Mouse (Mus musculus) ES-E14 (cell line): ENCODE data around the gene Fam189a2. TPM values are rescaled to one million over a fixed set of nuclear protein-coding genes. Genes with fewer than 3 reads are reported as not detected.

ENCODE experiments used
- DNase-seq: peaks from one replicate; pipeline ENCODE4 v3.0.0-alpha.2; 2013; ENCODE audit warnings: low read depth, low spot score
- H3K27ac ChIP-seq: 2 replicates; pipeline ENCODE4 v1.5.1; 2012; ENCODE audit warnings: low read depth, mild to moderate bottlenecking, low read length, moderate library complexity, mixed read lengths; ENCODE audit not compliant: poor library complexity, insufficient read depth, severe bottlenecking
- H3K36me3 ChIP-seq: 2 replicates; pipeline ENCODE4 v1.6.1; 2012; ENCODE audit warnings: mild to moderate bottlenecking, low read length, moderate library complexity, mixed read lengths; ENCODE audit not compliant: control insufficient read depth, poor library complexity, insufficient read depth, severe bottlenecking
- H3K4me1 ChIP-seq, 2 experiments: fragments of 150-350 bp in 1 of 2; sonication (generic) in 1 of 2; 2 replicates each; pipeline ENCODE4 v1.6.1; 2012; ENCODE audit warnings: low read length in 2 of 2, mild to moderate bottlenecking in 1 of 2, mixed read lengths in 1 of 2; ENCODE audit not compliant: control insufficient read depth in 2 of 2, insufficient read depth in 2 of 2, poor library complexity in 1 of 2
- H3K4me3 ChIP-seq, 2 experiments: fragments of 150-350 bp in 1 of 2; sonication (generic) in 1 of 2; 2 replicates each; pipeline ENCODE4 v1.5.1; 2012; ENCODE audit warnings: low read length in 2 of 2, low read depth in 1 of 2, mild to moderate bottlenecking in 1 of 2, mixed read lengths in 1 of 2; ENCODE audit not compliant: insufficient read depth in 1 of 2, poor library complexity in 1 of 2, severe bottlenecking in 1 of 2
- H3K9ac ChIP-seq: 2 replicates; pipeline ENCODE4 v1.6.1; 2012; ENCODE audit warnings: low read depth, mild to moderate bottlenecking, low read length, mixed read lengths; ENCODE audit not compliant: poor library complexity, insufficient read depth, severe bottlenecking
- H3K9me3 ChIP-seq: fragments of 150-350 bp; sonication (generic); 2 replicates; pipeline ENCODE4 v1.6.1; 2012; ENCODE audit warnings: low read depth, mild to moderate bottlenecking, low read length; ENCODE audit not compliant: control insufficient read depth, insufficient read depth
- CHD2 ChIP-seq: IDR thresholded peaks from 2 replicates; pipeline ENCODE4 v1.6.1; 2014; ENCODE audit warnings: mild to moderate bottlenecking, low read depth, low read length, inconsistent platforms
- HCFC1 ChIP-seq: IDR thresholded peaks from 2 replicates; pipeline ENCODE4 v1.6.1; 2012; ENCODE audit warnings: low read length, inconsistent platforms, borderline replicate concordance; ENCODE audit not compliant: insufficient read depth
- MAFK ChIP-seq: IDR thresholded peaks from 2 replicates; pipeline ENCODE4 v1.6.1; 2014; ENCODE audit warnings: mild to moderate bottlenecking, low read depth, low read length, inconsistent platforms; ENCODE audit not compliant: insufficient read depth
- ZC3H11A ChIP-seq: IDR thresholded peaks from 2 replicates; pipeline ENCODE4 v1.6.1; 2012; ENCODE audit warnings: low read depth, mild to moderate bottlenecking, inconsistent platforms, low read length, borderline replicate concordance
- ZNF384 ChIP-seq: IDR thresholded peaks from 2 replicates; pipeline ENCODE4 v1.6.1; 2012; ENCODE audit warnings: low read depth, low read length, inconsistent platforms
- in situ Hi-C, 2 experiments: fragments of 600-800 bp; cut with MboI; formaldehyde crosslinking; loops; one replicate each; pipeline ENCODE4 v1.15.1; 2025; ENCODE audit warnings: low sequenced_read_pairs in 2 of 2, inconsistent platforms in 1 of 2; ENCODE audit not compliant: unreplicated experiment in 2 of 2
- total RNA-seq: library from RNA; depleted of rRNA; stranded (reverse); fragments of 300-350 nt; gene quantifications from 2 replicates; pipeline ENCODE4 v1.2.3, GENCODE M21; 2012

Gene Fam189a2
- total RNA-seq, 1 experiment, result 1.6 TPM

- peak; percentile 34 for DNase-seq
Measured at GRCm38 (mm10) chr19:23968862-23969225, 62.0 kb downstream of the Fam189a2 start.

GRCm38 (mm10) chr19:23968125-23968861, 62.5 kb downstream of the Fam189a2 start:
- DNase-seq, result no peak
- H3K36me3 ChIP-seq, result no peaks in the 10 kb centered on the region
- no peak overlapping the region for H3K27ac ChIP-seq
- H3K4me3 ChIP-seq, result no peak overlapping the region
- H3K9me3 ChIP-seq, result no peaks in the 10 kb centered on the region
- no peak for TF ChIP-seq MAFK
- no peak for TF ChIP-seq CHD2
- TF ChIP-seq HCFC1, result no peak
- peaks cover 0 to 2% of the 10 kb centered on the region in 2 experiments; a peak in 1 of 4 replicates for H3K4me1 ChIP-seq
- no peak overlapping the region for H3K9ac ChIP-seq
- in situ Hi-C loops, result loop anchor here (25.0 kb wide), 1 partner anchor 381 kb away; no protein-coding TSS in a partner anchor

More at GRCm38 (mm10) chr19:23968862-23969225, 62.0 kb downstream of the Fam189a2 start:
- peaks cover 0 to 2% of the 10 kb centered on the region in 2 experiments; a peak in 1 of 4 replicates for H3K4me1 ChIP-seq
- H3K9me3 ChIP-seq, result no peaks in the 10 kb centered on the region
- no peak overlapping the region for H3K9ac ChIP-seq
- no peak for TF ChIP-seq ZC3H11A
- no peak for TF ChIP-seq MAFK
- no peak for TF ChIP-seq HCFC1
- TF ChIP-seq ZNF384, result no peak
- TF ChIP-seq CHD2, result no peak
- in situ Hi-C loops, result loop anchor here (25.0 kb wide), 1 partner anchor 382 kb away; no protein-coding TSS in a partner anchor
- H3K4me3 ChIP-seq, result no peak overlapping the region
- H3K27ac ChIP-seq, result no peak overlapping the region
- H3K36me3 ChIP-seq, result no peaks in the 10 kb centered on the region

GRCm38 (mm10) chr19:23967156-23967555, 63.7 kb downstream of the Fam189a2 start:
- DNase-seq, result no peak
- in situ Hi-C loops, result loop anchor here (25.0 kb wide), 1 partner anchor 380 kb away; no protein-coding TSS in a partner anchor
- Histone ChIP-seq H3K9ac (no peak overlapping the region), H3K4me1 (peaks cover 0 to under 1% of the 10 kb centered on the region in 2 experiments; a peak in 1 of 4 replicates), H3K9me3 (no peaks in the 10 kb centered on the region), H3K4me3 (no peak overlapping the region), H3K27ac (no peak overlapping the region), H3K36me3 (no peaks in the 10 kb centered on the region)
- TF ChIP-seq HCFC1, result no peak
- no peak for TF ChIP-seq CHD2
- no peak for TF ChIP-seq ZC3H11A
- no peak for TF ChIP-seq MAFK
- no peak for TF ChIP-seq ZNF384

- Histone ChIP-seq H3K9ac (no peak overlapping the region), H3K4me1 (peaks cover 0 to 5% of the 10 kb centered on the region in 2 experiments; a peak in 1 of 4 replicates), H3K27ac (no peak overlapping the region), H3K4me3 (no peak overlapping the region), H3K9me3 (no peaks in the 10 kb centered on the region), H3K36me3 (no peaks in the 10 kb centered on the region)
- TF ChIP-seq CHD2, result no peak
- TF ChIP-seq HCFC1, result no peak
- no peak for TF ChIP-seq ZNF384
- no peak for TF ChIP-seq ZC3H11A
- no peak for TF ChIP-seq MAFK
- in situ Hi-C loops, result loop anchor here (25.0 kb wide), 1 partner anchor 379 kb away; no protein-coding TSS in a partner anchor
- no peak for DNase-seq
Measured at GRCm38 (mm10) chr19:23966376-23966775, 64.4 kb downstream of the Fam189a2 start.
